Mouse (Mus musculus) cortical plate, adult 2 months (tissue): ENCODE data around the gene Emc3. TPM values are rescaled to one million over a fixed set of nuclear protein-coding genes. Genes with fewer than 3 reads are reported as not detected.

Experiments used
- H3K27ac ChIP-seq: fragments of 200-500 bp; 2 replicates; pipeline ENCODE4 v1.5.1; 2012; ENCODE audit warnings: low read length, control low read depth, inconsistent platforms; ENCODE audit not compliant: insufficient read depth
- H3K4me1 ChIP-seq: fragments of 200-500 bp; 2 replicates; pipeline ENCODE4 v1.6.1; 2011; ENCODE audit warnings: low read length; ENCODE audit not compliant: control insufficient read depth, insufficient read depth
- H3K4me3 ChIP-seq: fragments of 200-500 bp; 2 replicates; pipeline ENCODE4 v1.5.1; 2011; ENCODE audit warnings: mild to moderate bottlenecking, low read length, control low read depth; ENCODE audit not compliant: insufficient read depth
- CTCF ChIP-seq: fragments of 200-500 bp; IDR thresholded peaks from 2 replicates; pipeline ENCODE4 v1.5.1; 2011; ENCODE audit warnings: mild to moderate bottlenecking, control low read depth, low read length; ENCODE audit not compliant: insufficient read depth; ENCODE audit errors: extremely low read depth
- POLR2A ChIP-seq: fragments of 200-500 bp; IDR thresholded peaks from 2 replicates; pipeline ENCODE4 v1.6.1; 2011; ENCODE audit warnings: mild to moderate bottlenecking, low read length, control low read depth; ENCODE audit not compliant: insufficient read depth; ENCODE audit errors: extremely low read depth
- polyA plus RNA-seq: library from polyadenylated mRNA; depleted of rRNA; stranded (reverse); fragments of >200 nt; gene quantifications from 2 replicates; pipeline ENCODE4 v1.2.3, GENCODE M21; 2012

Emc3 gene
- polyA plus RNA-seq, 1 experiment: 95.2 TPM

GRCm38 (mm10) chr6:113482477-113483099 lies 48.9 kb downstream of the Emc3 start:
- peaks cover 2% of the 10 kb centered on the region for H3K4me1 ChIP-seq
- H3K27ac ChIP-seq: peak overlapping the region; percentile 87
- H3K4me3 ChIP-seq: peak overlapping the region; percentile 93
- TF ChIP-seq POLR2A (no peak), CTCF (no peak)

- TF ChIP-seq CTCF: no peak
- TF ChIP-seq POLR2A: no peak
- Histone ChIP-seq H3K4me3 (no peak overlapping the region), H3K4me1 (no peaks in the 10 kb centered on the region; the same call in 1 of the 2 replicates), H3K27ac (no peak overlapping the region)
Measured at GRCm38 (mm10) chr6:113480555-113481373, 50.7 kb downstream of the Emc3 start.

DNA sequence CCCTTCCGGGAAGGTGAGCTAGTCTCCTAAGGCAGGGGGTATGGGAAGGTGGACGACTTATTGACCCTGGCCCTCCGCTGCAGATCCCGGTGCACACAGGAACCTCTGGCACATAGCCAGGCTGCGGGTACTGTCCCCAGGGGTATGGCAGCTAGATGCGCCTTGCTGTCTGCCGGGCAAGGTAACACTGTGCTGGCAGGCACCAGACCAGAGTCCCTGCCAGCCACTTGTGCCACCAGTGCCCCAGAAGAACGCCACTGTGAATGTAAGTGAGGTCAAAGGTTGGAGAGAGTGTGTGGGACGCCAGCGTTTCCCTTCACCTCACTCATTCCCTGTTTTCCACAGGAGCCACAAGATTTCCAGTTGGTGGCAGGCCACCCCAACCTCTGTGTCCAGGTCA lies 52.5 kb downstream of the Emc3 start:
- no peak for TF ChIP-seq POLR2A
- TF ChIP-seq CTCF: no peak
- Histone ChIP-seq H3K4me1 (no peaks in the 10 kb centered on the region), H3K4me3 (no peak overlapping the region), H3K27ac (no peak overlapping the region)

DNA sequence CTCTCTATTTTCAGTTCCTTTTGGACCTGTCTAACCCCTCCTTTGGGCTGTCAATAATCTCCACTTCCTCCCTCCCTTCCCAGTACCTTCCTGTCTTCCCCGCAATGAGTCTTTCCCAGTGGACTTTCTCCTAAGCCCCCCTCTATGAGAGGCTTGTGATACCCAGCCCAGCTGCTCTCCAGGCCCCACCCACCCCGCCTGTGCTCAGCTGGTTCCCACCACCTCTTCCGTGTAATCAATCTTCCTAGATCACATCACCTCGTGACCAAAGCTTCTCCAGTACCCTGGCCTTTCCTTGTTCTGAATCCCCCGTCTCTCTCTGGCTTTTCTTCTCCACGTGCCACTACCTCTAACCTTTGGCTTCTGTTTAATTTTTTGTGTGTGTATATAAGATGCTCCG lies 54.1 kb downstream of the Emc3 start:
- no peak overlapping the region for H3K4me3 ChIP-seq
- H3K27ac ChIP-seq: no peak overlapping the region
- H3K4me1 ChIP-seq: no peaks in the 10 kb centered on the region
- no peak for TF ChIP-seq POLR2A
- no peak for TF ChIP-seq CTCF

DNA sequence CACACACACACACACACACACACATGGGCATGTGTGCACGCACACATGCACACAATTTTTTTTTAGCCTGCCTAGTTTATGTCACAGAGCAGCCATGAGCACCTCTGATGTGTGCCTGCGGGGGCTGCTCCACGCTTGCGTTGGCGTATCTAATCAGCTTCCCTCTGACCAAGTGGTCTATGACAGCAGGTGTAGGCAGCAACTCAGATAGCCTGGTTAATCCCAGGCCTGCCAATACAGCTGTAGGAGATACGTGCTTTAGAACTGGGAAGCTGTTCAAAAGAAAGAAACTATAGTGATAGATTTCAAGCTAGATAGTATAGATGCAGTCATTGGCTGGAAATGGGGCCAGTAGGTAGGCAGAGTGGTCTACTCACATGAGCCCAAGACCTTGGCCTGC lies 57.7 kb downstream of the Emc3 start:
- H3K4me3 ChIP-seq: no peak overlapping the region
- no peaks in the 10 kb centered on the region for H3K4me1 ChIP-seq
- no peak for TF ChIP-seq POLR2A
- no peak for TF ChIP-seq CTCF
- H3K27ac ChIP-seq: no peak overlapping the region

DNA sequence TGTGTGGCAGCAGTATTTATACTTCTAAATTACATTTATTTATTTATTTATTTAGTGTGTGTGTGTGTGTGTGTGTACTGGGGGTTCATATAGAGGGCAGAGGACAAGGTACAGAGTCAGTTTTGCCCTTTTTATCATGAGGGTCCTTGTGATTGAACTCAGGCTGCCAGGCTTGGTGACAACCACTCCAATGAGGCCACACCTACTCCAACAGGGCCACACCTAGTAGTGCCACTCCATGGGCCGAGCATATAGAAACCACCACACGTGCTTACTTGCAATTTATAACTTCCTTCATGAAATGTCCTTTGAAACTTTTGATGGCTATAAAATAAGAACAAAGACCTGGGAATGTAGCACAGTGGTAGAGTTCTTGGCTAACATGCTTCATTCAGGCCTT lies 58.2 kb downstream of the Emc3 start:
- TF ChIP-seq POLR2A (no peak), CTCF (no peak)
- H3K4me3 ChIP-seq: no peak overlapping the region
- no peaks in the 10 kb centered on the region for H3K4me1 ChIP-seq
- H3K27ac ChIP-seq: no peak overlapping the region

- no peak overlapping the region for H3K27ac ChIP-seq
- TF ChIP-seq POLR2A (no peak), CTCF (no peak)
Measured at GRCm38 (mm10) chr6:113472061-113472460, 59.4 kb downstream of the Emc3 start.

GRCm38 (mm10) chr6:113471297-113471936 lies 60.0 kb downstream of the Emc3 start, which contains the start of gene Il17rc:
Gene Il17rc, plus strand, starts transcription at chr6:113471427.
- no peak for TF ChIP-seq POLR2A
- TF ChIP-seq CTCF: no peak
- no peak within 1 kb of the TSS for H3K27ac ChIP-seq
- no peak within 1 kb of the TSS for H3K4me3 ChIP-seq
- no peaks in the 10 kb centered on the region for H3K4me1 ChIP-seq

More at GRCm38 (mm10) chr6:113472061-113472460, 59.4 kb downstream of the Emc3 start:
- H3K4me1 ChIP-seq: no peaks in the 10 kb centered on the region
- H3K4me3 ChIP-seq: no peak overlapping the region

- TF ChIP-seq CTCF (peak; percentile 68), POLR2A (peak; percentile 55; the same call in 1 of the 2 replicates)
- Histone ChIP-seq H3K4me1 (no peaks in the 10 kb centered on the region), H3K4me3 (peak overlapping the region; percentile 28), H3K27ac (no peak overlapping the region)
Measured at GRCm38 (mm10) chr6:113469432-113469831, 62.0 kb downstream of the Emc3 start.
